Mouse (Mus musculus): ENCODE results near the gene Dvl2. TPM values are rescaled to one million over a fixed set of nuclear protein-coding genes. Genes with fewer than 3 reads are reported as not detected.

Gene Dvl2
- polyA plus RNA-seq, 2 experiments: 40.3 to 65.4 TPM

DNA sequence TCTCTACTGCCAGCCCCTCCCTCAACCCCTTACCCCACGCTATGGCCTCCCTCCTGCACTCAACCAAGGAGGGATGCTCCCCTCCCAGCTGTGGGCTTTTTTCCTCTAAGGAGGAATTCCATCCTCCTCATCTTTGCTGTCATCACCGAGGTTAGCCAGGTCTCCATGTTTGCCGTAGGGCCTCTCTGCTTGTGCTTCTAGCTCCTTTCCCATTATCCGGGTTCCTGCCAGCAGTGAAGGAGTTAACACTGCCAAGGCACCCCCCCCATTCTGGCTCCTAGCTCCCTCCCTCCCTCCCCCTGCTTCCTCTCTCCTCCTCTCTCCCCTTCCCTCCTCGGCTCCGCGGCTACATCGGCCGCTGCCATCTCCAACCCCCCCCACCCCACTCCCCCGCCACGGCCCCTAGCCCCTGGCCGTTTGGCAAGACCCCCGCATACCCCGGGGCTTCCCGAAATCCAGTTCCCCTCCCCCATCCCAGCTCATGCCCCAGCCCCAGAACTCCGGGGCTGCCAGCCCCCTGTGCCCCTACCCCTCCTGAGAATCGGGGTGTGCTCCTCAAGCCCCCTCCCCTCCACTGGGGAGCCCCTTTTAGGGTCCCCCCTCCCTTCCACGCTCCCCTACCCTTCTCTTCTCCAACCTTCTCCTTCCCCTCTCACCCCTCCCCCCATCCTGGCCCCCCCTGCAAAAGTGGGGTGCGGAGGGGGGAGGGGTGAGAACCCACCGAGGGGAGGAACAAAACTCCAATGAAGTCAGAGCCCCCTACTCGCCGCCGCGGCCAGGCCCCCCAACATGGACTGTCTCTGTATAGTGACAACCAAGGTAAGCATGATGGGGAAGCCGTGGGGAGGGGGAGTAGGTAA, 18.0 kb downstream of the Dvl2 start:
- peak overlapping the region; percentile 88 for H3K9ac ChIP-seq (ENCODE audit: low read depth, low read length, severe bottlenecking)
- DNase-seq (ENCODE audit: low spot score) (peak; percentile 92), ATAC-seq (ENCODE audit: low FRiP score, low read depth) (no peak)
- H3K4me3 ChIP-seq (replicated peaks; ENCODE audit: low read length): peak overlapping the region; percentile 79
- H3K36me3 ChIP-seq (ENCODE audit: control insufficient read depth, insufficient read depth, low read length): peaks cover 6% of the 10 kb centered on the region
- no peaks in the 10 kb centered on the region for H3K9me3 ChIP-seq (ENCODE audit: control insufficient read depth, low read length)
- peaks cover 49% of the 10 kb centered on the region for H3K4me1 ChIP-seq (ENCODE audit: control insufficient read depth, insufficient read depth, low read length)
- H3K27me3 ChIP-seq (ENCODE audit: control insufficient read depth, insufficient read depth, low read length): no peaks in the 10 kb centered on the region
- 2% methylated on average over 25 of the region's 25 CpGs for WGBS
- peak overlapping the region; percentile 89 for H3K4me2 ChIP-seq (replicated peaks; ENCODE audit: low read depth, low read length, severe bottlenecking)
- TF ChIP-seq POLR2A (IDR thresholded peaks at IDR 0.05; ENCODE audit: borderline replicate concordance, extremely low read depth, insufficient read depth, insufficient read length): no peak
- peak overlapping the region; percentile 90 for H3K27ac ChIP-seq (replicated peaks; ENCODE audit: low read depth, low read length)

DNA sequence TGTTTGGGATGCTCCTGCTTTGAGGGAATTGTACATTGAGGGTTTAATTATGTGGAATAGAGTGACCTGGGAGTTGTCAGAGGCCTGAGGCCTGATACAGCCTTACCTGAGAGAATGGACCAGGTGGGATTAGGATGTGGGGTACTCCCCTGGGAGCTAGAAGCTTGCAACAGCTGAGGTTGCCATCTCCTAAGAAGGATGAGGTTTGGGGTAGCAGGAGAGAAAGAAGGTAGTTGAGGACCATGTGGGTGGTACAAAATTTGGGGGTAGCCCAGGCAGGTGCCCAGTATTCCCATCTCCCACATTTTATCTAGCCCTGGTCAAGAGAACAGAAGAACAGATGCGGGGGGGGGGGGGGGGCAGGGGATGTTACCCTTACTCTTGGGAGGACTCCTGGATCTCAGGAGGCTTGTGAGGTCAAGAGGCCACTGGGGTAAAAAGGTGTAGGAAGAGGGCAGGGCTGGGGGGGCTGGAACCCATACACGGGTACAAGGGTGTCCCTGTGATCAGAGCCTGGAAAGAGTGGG, 19.2 kb downstream of the Dvl2 start:
- TF ChIP-seq POLR2A (IDR thresholded peaks at IDR 0.05; ENCODE audit: borderline replicate concordance, extremely low read depth, insufficient read depth, insufficient read length): no peak
- Histone ChIP-seq H3K4me3 (replicated peaks; ENCODE audit: low read length) (peak overlapping the region; percentile 79), H3K27ac (replicated peaks; ENCODE audit: low read depth, low read length) (peak overlapping the region; percentile 53), H3K27me3 (ENCODE audit: control insufficient read depth, insufficient read depth, low read length) (no peaks in the 10 kb centered on the region), H3K9ac (ENCODE audit: low read depth, low read length, severe bottlenecking) (peak overlapping the region; percentile 88), H3K4me1 (ENCODE audit: control insufficient read depth, insufficient read depth, low read length) (peaks cover 51% of the 10 kb centered on the region), H3K4me2 (replicated peaks; ENCODE audit: low read depth, low read length, severe bottlenecking) (peak overlapping the region; percentile 89), H3K9me3 (ENCODE audit: control insufficient read depth, low read length) (no peaks in the 10 kb centered on the region), H3K36me3 (ENCODE audit: control insufficient read depth, insufficient read depth, low read length) (no peaks in the 10 kb centered on the region)
- DNase-seq (ENCODE audit: low spot score) (no peak), ATAC-seq (ENCODE audit: low FRiP score, low read depth) (no peak)
- 50% methylated on average over 1 of the region's 2 CpGs for WGBS

DNA sequence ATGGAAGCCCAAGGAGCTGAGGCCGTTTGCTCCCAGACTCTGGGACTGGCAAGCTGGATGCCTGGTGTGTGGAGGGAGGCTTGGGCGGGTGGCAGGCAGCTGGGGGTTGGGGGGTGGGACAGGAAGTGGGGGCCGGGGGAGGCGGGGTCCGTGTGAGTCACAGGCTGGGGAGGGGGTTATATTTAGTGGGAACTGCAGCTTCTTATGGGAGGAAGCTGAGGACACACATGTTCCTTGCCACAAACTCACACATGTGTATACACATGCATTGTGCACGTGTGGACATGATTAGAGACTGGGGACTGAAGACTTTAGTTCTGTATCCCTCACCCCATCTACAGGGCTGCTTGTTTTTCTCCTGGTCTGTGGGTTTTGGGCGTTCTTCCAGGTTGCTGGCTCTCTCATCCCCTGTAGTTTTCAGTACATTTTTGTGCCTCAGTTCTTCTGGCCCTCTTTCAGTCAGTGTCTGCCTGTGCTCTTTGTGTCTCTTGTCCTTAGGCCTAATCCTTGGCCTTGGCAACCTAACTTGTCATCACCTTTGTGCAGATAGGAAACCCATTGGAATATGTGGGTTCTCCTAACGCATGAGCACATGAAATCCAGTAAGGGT, 19.7 kb downstream of the Dvl2 start:
- Histone ChIP-seq H3K9me3 (ENCODE audit: control insufficient read depth, low read length) (no peaks in the 10 kb centered on the region), H3K4me2 (replicated peaks; ENCODE audit: low read depth, low read length, severe bottlenecking) (peak overlapping the region; percentile 89), H3K27ac (replicated peaks; ENCODE audit: low read depth, low read length) (peak overlapping the region; percentile 53), H3K36me3 (ENCODE audit: control insufficient read depth, insufficient read depth, low read length) (no peaks in the 10 kb centered on the region), H3K4me1 (ENCODE audit: control insufficient read depth, insufficient read depth, low read length) (peaks cover 47% of the 10 kb centered on the region), H3K4me3 (replicated peaks; ENCODE audit: low read length) (peak overlapping the region; percentile 79), H3K9ac (ENCODE audit: low read depth, low read length, severe bottlenecking) (peak overlapping the region; percentile 21; the same call in 1 of the 2 replicates), H3K27me3 (ENCODE audit: control insufficient read depth, insufficient read depth, low read length) (no peaks in the 10 kb centered on the region)
- WGBS: 5% methylated on average over 7 of the region's 8 CpGs
- DNase-seq (ENCODE audit: low spot score): no peak
- no peak for ATAC-seq (ENCODE audit: low FRiP score, low read depth)
- no peak for TF ChIP-seq POLR2A (IDR thresholded peaks at IDR 0.05; ENCODE audit: borderline replicate concordance, extremely low read depth, insufficient read depth, insufficient read length)

DNA sequence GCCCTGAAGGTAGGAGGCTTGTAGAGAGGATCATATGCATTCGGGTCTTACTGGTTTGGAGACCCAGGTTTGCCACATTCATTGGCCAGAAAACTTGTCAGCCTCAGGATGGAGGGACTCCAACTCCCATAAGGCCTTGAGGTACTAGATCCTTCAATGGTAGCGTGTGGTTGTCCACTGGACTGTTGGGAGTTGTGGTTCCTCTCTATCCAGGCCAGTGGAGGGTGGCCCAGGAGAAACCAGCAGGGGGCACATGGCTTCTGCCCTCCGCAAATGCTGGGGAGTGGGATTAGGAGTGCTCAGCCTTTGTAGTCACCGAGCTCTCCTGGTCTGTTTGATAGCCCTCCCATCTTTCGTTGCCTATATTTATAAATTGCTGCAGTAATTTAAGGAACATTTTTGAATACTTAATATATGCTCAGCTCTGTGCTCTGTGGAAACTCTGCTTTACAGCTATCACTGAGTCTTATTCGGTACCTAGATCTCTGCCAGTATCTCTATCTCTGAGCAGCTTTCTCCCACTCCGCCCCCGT, 20.4 kb downstream of the Dvl2 start:
- 0 out of 2 replicates have a peak overlapping the region, but pooled peaks have one; percentile 21 for H3K9ac ChIP-seq (ENCODE audit: low read depth, low read length, severe bottlenecking)
- no peaks in the 10 kb centered on the region for H3K27me3 ChIP-seq (ENCODE audit: control insufficient read depth, insufficient read depth, low read length)
- TF ChIP-seq POLR2A (IDR thresholded peaks at IDR 0.05; ENCODE audit: borderline replicate concordance, extremely low read depth, insufficient read depth, insufficient read length): no peak
- peak overlapping the region; percentile 63 for H3K27ac ChIP-seq (replicated peaks; ENCODE audit: low read depth, low read length)
- ATAC-seq (ENCODE audit: low FRiP score, low read depth) (peak; percentile 60), DNase-seq (ENCODE audit: low spot score) (peak; percentile 89)
- H3K9me3 ChIP-seq (ENCODE audit: control insufficient read depth, low read length): no peaks in the 10 kb centered on the region
- H3K4me1 ChIP-seq (ENCODE audit: control insufficient read depth, insufficient read depth, low read length): peaks cover 49% of the 10 kb centered on the region
- 0% methylated on average over 8 of the region's 8 CpGs for WGBS
- H3K4me2 ChIP-seq (replicated peaks; ENCODE audit: low read depth, low read length, severe bottlenecking): peak overlapping the region; percentile 89
- no peaks in the 10 kb centered on the region for H3K36me3 ChIP-seq (ENCODE audit: control insufficient read depth, insufficient read depth, low read length)
- peak overlapping the region; percentile 79 for H3K4me3 ChIP-seq (replicated peaks; ENCODE audit: low read length)

Data from limb, embryonic 14.5 days (tissue).